34 mouse cellular contexts compared by ENCODE assay signal in genomic region chr10:67927718-67928455, GRCm38 (mm10). TPM values are rescaled to one million over a fixed set of nuclear protein-coding genes. Genes with fewer than 3 reads are reported as not detected.
DNase-seq lines count a peak whose midpoint lies in the region; ATAC-seq lines count a peak whose summit lies in the region.
"Had no signal": no experiment of that assay in that cellular context is flagged by ENCODE, and none has a peak within 500 bp of the region (broad histone marks: within the 10 kb centered on the region; RNA-seq: fewer than 3 reads in every experiment).

No protein-coding gene starts in this region.

- H3K27me3 ChIP-seq in hindbrain, embryonic 11.5 days (ENCODE audit: control insufficient read depth, insufficient read depth, low read length): no peaks in the 10 kb centered on the region
- H3K27me3 ChIP-seq in hindbrain, embryonic 14.5 days (ENCODE audit: control insufficient read depth, insufficient read depth, low read length): no peaks in the 10 kb centered on the region
- H3K27me3 ChIP-seq: embryonic facial prominence, embryonic 12.5 days; heart, embryonic 15.5 days; hindbrain, embryonic 13.5 days; limb, embryonic 12.5 days; midbrain, embryonic 12.5 days; neural tube, embryonic 12.5 days had no signal

- 69% methylated on average over 8 of the region's 8 CpGs for WGBS in hindbrain, embryonic 11.5 days
- WGBS in hindbrain, embryonic 14.5 days: 69% methylated on average over 8 of the region's 8 CpGs

- H3K9ac ChIP-seq in hindbrain, embryonic 11.5 days (ENCODE audit: low read depth, low read length): no peak overlapping the region
- no peak overlapping the region for H3K9ac ChIP-seq in hindbrain, embryonic 14.5 days
- H3K9ac ChIP-seq: embryonic facial prominence, embryonic 12.5 days; heart, embryonic 15.5 days; hindbrain, embryonic 13.5 days; limb, embryonic 12.5 days; midbrain, embryonic 12.5 days; neural tube, embryonic 12.5 days had no signal

- no peak for ATAC-seq in hindbrain, embryonic 11.5 days (ENCODE audit: low FRiP score)
- no peak for ATAC-seq in hindbrain, embryonic 14.5 days (ENCODE audit: low FRiP score)
- peak; percentile 48 for ATAC-seq in granulocyte monocyte progenitor cell, adult 5-6 weeks (replicated peaks; ENCODE audit: poor library complexity, severe bottlenecking)
- ATAC-seq: forebrain, embryonic 14.5 days; intestine, postnatal 0 days had no signal

- no peaks in the 10 kb centered on the region for H3K4me1 ChIP-seq in hindbrain, embryonic 11.5 days (replicated peaks; ENCODE audit: control insufficient read depth, insufficient read depth, low read length)
- H3K4me1 ChIP-seq in hindbrain, embryonic 14.5 days (replicated peaks; ENCODE audit: control insufficient read depth, insufficient read depth, low read length): no peaks in the 10 kb centered on the region
- H3K4me1 ChIP-seq: embryonic facial prominence, embryonic 12.5 days; heart, embryonic 10.5 days; heart, embryonic 15.5 days; hindbrain, embryonic 13.5 days; limb, embryonic 12.5 days; midbrain, embryonic 12.5 days; neural tube, embryonic 12.5 days had no signal

- H3K9me3 ChIP-seq in hindbrain, embryonic 11.5 days (ENCODE audit: control insufficient read depth, low read length): no peaks in the 10 kb centered on the region
- no peaks in the 10 kb centered on the region for H3K9me3 ChIP-seq in hindbrain, embryonic 14.5 days (ENCODE audit: control insufficient read depth, low read length)
- H3K9me3 ChIP-seq: embryonic facial prominence, embryonic 12.5 days; heart, embryonic 10.5 days; heart, embryonic 15.5 days; hindbrain, embryonic 13.5 days; neural tube, embryonic 12.5 days had no signal

- no peaks in the 10 kb centered on the region for H3K36me3 ChIP-seq in hindbrain, embryonic 11.5 days (ENCODE audit: control insufficient read depth, insufficient read depth, low read length)
- no peaks in the 10 kb centered on the region for H3K36me3 ChIP-seq in hindbrain, embryonic 14.5 days (replicated peaks; ENCODE audit: control insufficient read depth, insufficient read depth)
- H3K36me3 ChIP-seq: embryonic facial prominence, embryonic 12.5 days; heart, embryonic 10.5 days; heart, embryonic 15.5 days; hindbrain, embryonic 13.5 days; limb, embryonic 12.5 days; midbrain, embryonic 12.5 days; neural tube, embryonic 12.5 days had no signal

- H3K4me2 ChIP-seq in hindbrain, embryonic 11.5 days (replicated peaks; ENCODE audit: low read depth, low read length): no peak overlapping the region
- H3K4me2 ChIP-seq in hindbrain, embryonic 14.5 days (replicated peaks): no peak overlapping the region
- H3K4me2 ChIP-seq: embryonic facial prominence, embryonic 12.5 days; heart, embryonic 15.5 days; hindbrain, embryonic 13.5 days; limb, embryonic 12.5 days; midbrain, embryonic 12.5 days; neural tube, embryonic 12.5 days had no signal

- no peak overlapping the region for H3K4me3 ChIP-seq in hindbrain, embryonic 11.5 days (ENCODE audit: low read depth, low read length)
- no peak overlapping the region for H3K4me3 ChIP-seq in hindbrain, embryonic 14.5 days (replicated peaks; ENCODE audit: low read length)
- H3K4me3 ChIP-seq: embryonic facial prominence, embryonic 12.5 days; heart, embryonic 10.5 days; heart, embryonic 15.5 days; hindbrain, embryonic 13.5 days; limb, embryonic 12.5 days; midbrain, embryonic 12.5 days; myocyte; neural tube, embryonic 12.5 days had no signal

- no peak overlapping the region for H3K27ac ChIP-seq in hindbrain, embryonic 11.5 days (ENCODE audit: low read depth, low read length)
- no peak overlapping the region for H3K27ac ChIP-seq in hindbrain, embryonic 14.5 days
- H3K27ac ChIP-seq: embryonic facial prominence, embryonic 12.5 days; heart, embryonic 10.5 days; heart, embryonic 15.5 days; hindbrain, embryonic 13.5 days; limb, embryonic 12.5 days; midbrain, embryonic 12.5 days; neural tube, embryonic 12.5 days had no signal

- peak; percentile 36 for DNase-seq in embryo, embryonic 11 days
- no peak for DNase-seq in embryo, embryonic 10 days (ENCODE audit: low spot score)
- peak; percentile 7 for DNase-seq in hindbrain, embryonic 11.5 days (ENCODE audit: low spot score)
- no peak for DNase-seq in hindbrain, embryonic 14.5 days (ENCODE audit: low spot score)
- DNase-seq in right cerebral cortex, postnatal 10 days (ENCODE audit: low spot score in 2 of 2): peak; percentile 34 to 64
- no peak for DNase-seq in right cerebral cortex, postnatal 25 days
- DNase-seq in adrenal gland, postnatal 14 days: no peak
- DNase-seq: adrenal gland, postnatal 25 days; cerebellum, adult 2 months; cerebellum, postnatal 25 days; gastrocnemius, postnatal 10 days; heart, postnatal 36 days; kidney, adult 9 months; kidney, postnatal 10 days; lung, postnatal 36 days; right cerebral cortex, adult 18-20 months; spleen, adult 18-20 months; thymus, postnatal 25 days had no signal

RNA-seq across cellular contexts. Expression of gene Zfp365, which starts 15.4 kb away (rescaled TPM):
- 1.2 and 2.2 TPM in 2 replicates for polyA plus RNA-seq in hindbrain, embryonic 11.5 days (2014; fragmentation: Nextera tagmentation; extraction: Ambion mirVana)
- polyA plus RNA-seq in hindbrain, embryonic 14.5 days (2014; fragmentation: Nextera tagmentation; extraction: Ambion mirVana): 4.3 and 5.2 TPM in 2 replicates
- total RNA-seq in granulocyte monocyte progenitor cell, adult 5-6 weeks (2014; fragmentation: Nextera tagmentation): not detected in 2 replicates
- total RNA-seq in granulocyte monocyte progenitor cell, adult 5-6 weeks (2017): not detected in 2 replicates
- total RNA-seq in adrenal gland, postnatal 14 days (2021): 2.0 and 2.4 TPM in 2 replicates
- total RNA-seq: liver, adult 2 months; megakaryocyte, adult 5-6 weeks; MEL had no signal
- polyA plus RNA-seq: liver, adult 2 months; liver, embryonic 16.5 days had no signal

RNA-seq across cellular contexts. Expression of gene Rtkn2, which starts 51.5 kb away (rescaled TPM):
- 17.7 and 17.8 TPM in 2 replicates for polyA plus RNA-seq in hindbrain, embryonic 11.5 days (2014; fragmentation: Nextera tagmentation; extraction: Ambion mirVana)
- polyA plus RNA-seq in hindbrain, embryonic 14.5 days (2014; fragmentation: Nextera tagmentation; extraction: Ambion mirVana): 3.4 and 5.1 TPM in 2 replicates
- 1.9 and 6.6 TPM in 2 replicates for total RNA-seq in granulocyte monocyte progenitor cell, adult 5-6 weeks (2014; fragmentation: Nextera tagmentation)
- 9.6 and 9.8 TPM in 2 replicates for total RNA-seq in granulocyte monocyte progenitor cell, adult 5-6 weeks (2017)
- total RNA-seq in adrenal gland, postnatal 14 days (2021): 0.89 and 1.2 TPM in 2 replicates
- polyA plus RNA-seq: large intestine, adult 2 months; liver, adult 2 months had no signal

Comparison
In these comparisons a context has a peak if more than half of its experiments do, and no peak if none do; other contexts are left out.
1. DNase-seq: peak in embryo, embryonic 11 days (single experiment), hindbrain, embryonic 11.5 days (single experiment) and right cerebral cortex, postnatal 10 days (2 of 2); none in embryo, embryonic 10 days (single experiment), hindbrain, embryonic 14.5 days (single experiment), right cerebral cortex, postnatal 25 days (single experiment) and adrenal gland, postnatal 14 days (single experiment).